Mouse (Mus musculus) liver, embryonic 14.5 days (tissue): ENCODE measurements around the gene Olfr211. TPM values are rescaled to one million over a fixed set of nuclear protein-coding genes. Genes with fewer than 3 reads are reported as not detected.
"Not testable (repeated sequence)": the region's sequence is repeated elsewhere in the genome, so short reads cannot be mapped to it uniquely, and the experiment has no call there.

Experiments used
- ATAC-seq: fragments of 200-750 bp; cut with Nextera tagmentation; 2 replicates; pipeline ENCODE4 v1.8.0; 2017; ENCODE audit warnings: moderate number of reproducible peaks, mild to moderate bottlenecking, moderate library complexity; ENCODE audit not compliant: insufficient read depth
- DNase-seq, 3 experiments: peaks; one replicate each; pipeline ENCODE4 v3.0.0-alpha.2; 2012 to 2013; ENCODE audit warnings: low read depth in 3 of 3, low spot score in 3 of 3
- H3K27ac ChIP-seq: fragments of 300-500 bp; sonication (generic); 2 replicates; pipeline ENCODE4 v1.5.1; 2014; ENCODE audit warnings: moderate library complexity, mild to moderate bottlenecking, control low read depth, inconsistent platforms
- H3K27me3 ChIP-seq: fragments of 300-500 bp; sonication (generic); 2 replicates; pipeline ENCODE4 v1.6.1; 2014; ENCODE audit warnings: mild to moderate bottlenecking, low read length, moderate library complexity; ENCODE audit not compliant: control insufficient read depth, insufficient read depth
- H3K36me3 ChIP-seq: fragments of 300-500 bp; sonication (generic); replicated peaks from 2 replicates; pipeline ENCODE4 v1.6.1; 2014; ENCODE audit warnings: low read depth; ENCODE audit not compliant: control insufficient read depth, insufficient read depth
- H3K4me1 ChIP-seq, 2 experiments: fragments of 200-500 bp in 1 of 2; fragments of 300-500 bp in 1 of 2; sonication (generic) in 1 of 2; replicated peaks; 2 replicates each; pipeline ENCODE4 v1.6.1; 2012 to 2014; ENCODE audit warnings: antibody characterized with exemption in 1 of 2, inconsistent platforms in 1 of 2, low read length in 1 of 2; ENCODE audit not compliant: control insufficient read depth in 2 of 2, insufficient read depth in 2 of 2
- H3K4me2 ChIP-seq: fragments of 300-500 bp; sonication (generic); 2 replicates; pipeline ENCODE4 v1.6.1; 2014; ENCODE audit warnings: low read depth, mild to moderate bottlenecking, control low read depth, moderate library complexity
- H3K4me3 ChIP-seq, 2 experiments: fragments of 200-500 bp in 1 of 2; fragments of 300-500 bp in 1 of 2; sonication (generic) in 1 of 2; 2 replicates each; pipeline ENCODE4 v1.5.1; 2012 to 2014; ENCODE audit warnings: low read depth in 2 of 2, low read length in 2 of 2, mild to moderate bottlenecking in 2 of 2, control low read depth in 1 of 2, inconsistent platforms in 1 of 2, moderate library complexity in 1 of 2; ENCODE audit not compliant: insufficient read depth in 1 of 2
- H3K9ac ChIP-seq: fragments of 300-500 bp; sonication (generic); replicated peaks from 2 replicates; pipeline ENCODE4 v1.6.1; 2014; ENCODE audit warnings: mild to moderate bottlenecking, control low read depth, moderate library complexity
- H3K9me3 ChIP-seq: fragments of 300-500 bp; sonication (generic); 2 replicates; pipeline ENCODE4 v1.6.1; 2016; ENCODE audit warnings: low read length, mixed read lengths; ENCODE audit not compliant: control insufficient read depth
- CTCF ChIP-seq: IDR thresholded peaks from 2 replicates; pipeline ENCODE4 v1.5.1; 2016; ENCODE audit warnings: antibody characterized with exemption, low read depth, control low read depth
- EP300 ChIP-seq: IDR thresholded peaks from 2 replicates; pipeline ENCODE4 v1.6.1; 2016; ENCODE audit warnings: antibody characterized with exemption, low read depth
- WGBS: fragments of 180-500 bp; shearing (Covaris S2); extraction: QIAGEN DNeasy Blood & Tissue Kit; methylation state at CpG from one replicate; pipeline ENCODE4 v1.1.7; 2014; ENCODE audit not compliant: insufficient replicate concordance; 5-methylcytosine and 5-hydroxymethylcytosine counted together
- polyA plus RNA-seq, 2 experiments: library from polyadenylated mRNA; depleted of rRNA in 1 of 2; stranded (reverse) in 1 of 2; unstranded in 1 of 2; fragments of >200 nt; fragmentation: Nextera tagmentation in 1 of 2; extraction: Ambion mirVana in 1 of 2; gene quantifications; 2 replicates each; pipeline versions ENCODE4 v1.2.1 to v1.2.3; 2012 to 2014

Olfr211 gene
- polyA plus RNA-seq, 2 experiments = not detected

- Histone ChIP-seq H3K27ac (no peak overlapping the region), H3K4me3 (no peak overlapping the region), H3K4me2 (no peak overlapping the region), H3K4me1 (no peaks in the 10 kb centered on the region), H3K36me3 (no peaks in the 10 kb centered on the region), H3K9ac (no peak overlapping the region), H3K27me3 (no peaks in the 10 kb centered on the region), H3K9me3 (no peaks in the 10 kb centered on the region)
- ATAC-seq (no peak), DNase-seq (no peak)
- 37% methylated on average over 1 of the region's 1 CpGs for WGBS
- TF ChIP-seq CTCF (no peak), EP300 (no peak)
These were observed 3.8 kb upstream of the Olfr211 start for GRCm38 (mm10) chr6:116485081-116485480.

DNA sequence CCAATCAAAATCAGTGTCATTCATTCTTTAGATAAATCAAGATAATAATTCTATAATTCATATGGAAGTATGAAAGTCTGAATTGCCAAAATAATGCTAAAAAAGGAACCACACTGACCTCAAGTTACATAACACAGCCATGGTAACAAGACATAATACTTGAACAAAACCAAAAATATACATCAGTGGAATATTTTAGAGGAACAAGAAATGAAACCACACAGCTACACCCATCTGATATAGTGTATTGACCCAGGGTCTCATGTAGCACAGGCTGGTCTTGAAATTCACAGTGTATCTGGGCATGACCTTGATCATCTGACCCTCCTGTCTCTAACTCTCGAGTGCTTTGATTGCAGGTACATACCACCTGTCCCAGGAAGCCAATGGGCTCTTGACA lies 2.1 kb upstream of the Olfr211 start:
- no peaks in the 10 kb centered on the region for H3K9me3 ChIP-seq
- no peaks in the 10 kb centered on the region for H3K27me3 ChIP-seq
- no peaks in the 10 kb centered on the region for H3K4me1 ChIP-seq
- no peak for ATAC-seq
- H3K4me3 ChIP-seq = no peak overlapping the region
- H3K36me3 ChIP-seq = no peaks in the 10 kb centered on the region
- 25% methylated on average over 1 of the region's 1 CpGs for WGBS
- TF ChIP-seq CTCF (no peak), EP300 (no peak)
- DNase-seq = no peak
- no peak overlapping the region for H3K27ac ChIP-seq
- no peak overlapping the region for H3K4me2 ChIP-seq
- H3K9ac ChIP-seq = no peak overlapping the region

DNA sequence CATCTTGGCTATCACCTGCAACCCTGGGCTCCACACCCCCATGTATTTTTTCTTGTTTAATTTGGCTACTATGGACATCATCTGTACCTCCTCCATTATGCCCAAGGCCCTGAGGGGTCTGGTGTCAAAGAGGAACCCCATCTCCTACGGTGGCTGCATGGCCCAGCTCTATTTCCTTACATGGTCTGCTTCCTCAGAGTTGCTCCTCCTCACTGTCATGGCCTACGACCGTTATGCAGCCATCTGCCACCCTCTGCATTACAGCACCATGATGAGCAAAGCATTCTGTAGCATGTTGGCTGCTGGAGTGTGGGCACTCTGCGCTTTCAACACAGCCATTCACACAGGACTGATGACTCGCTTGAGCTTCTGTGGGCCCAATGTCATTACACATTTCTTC lies 4.9 kb downstream of the Olfr211 start:
- ATAC-seq = no peak
- TF ChIP-seq EP300 (no peak), CTCF (no peak)

DNA sequence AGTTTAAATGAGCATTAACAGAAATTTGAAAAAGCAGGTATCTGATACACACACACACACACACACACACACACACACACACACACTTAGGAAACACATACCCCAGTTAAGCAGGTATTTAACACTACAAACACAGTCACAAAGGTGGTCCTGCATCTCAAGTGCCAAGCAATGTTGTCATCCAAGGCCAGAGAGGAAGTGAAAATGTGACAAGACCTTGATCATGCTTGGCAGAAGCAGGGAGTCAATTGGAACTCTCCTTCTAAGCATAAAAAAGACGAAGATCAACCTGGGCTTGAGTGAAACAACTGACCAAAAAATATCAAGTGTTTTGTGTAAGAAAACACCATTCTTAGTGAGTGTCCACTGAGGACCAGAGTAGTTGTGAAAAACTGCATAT lies 7.1 kb downstream of the Olfr211 start:
- TF ChIP-seq CTCF (no peak), EP300 (no peak)
- Histone ChIP-seq H3K27me3 (no peaks in the 10 kb centered on the region), H3K9ac (no peak overlapping the region), H3K36me3 (no peaks in the 10 kb centered on the region), H3K9me3 (no peaks in the 10 kb centered on the region), H3K4me2 (no peak overlapping the region), H3K27ac (no peak overlapping the region), H3K4me3 (no peak overlapping the region), H3K4me1 (no peaks in the 10 kb centered on the region)
- no peak for ATAC-seq
- DNase-seq = no peak
- 49% methylated on average over 1 of the region's 1 CpGs for WGBS

More for the DNA sequence above, 4.9 kb downstream of the Olfr211 start:
- H3K4me1 ChIP-seq = no peaks in the 10 kb centered on the region
- WGBS = 68% methylated on average over 5 of the region's 5 CpGs
- H3K9me3 ChIP-seq = no peaks in the 10 kb centered on the region
- H3K9ac ChIP-seq = no peak overlapping the region
- no peak overlapping the region for H3K4me3 ChIP-seq
- H3K4me2 ChIP-seq = no peak overlapping the region
- DNase-seq = no peak
- H3K27ac ChIP-seq = no peak overlapping the region
- no peaks in the 10 kb centered on the region for H3K36me3 ChIP-seq
- H3K27me3 ChIP-seq = no peaks in the 10 kb centered on the region

- not testable (repeated sequence) for H3K27ac ChIP-seq, H3K36me3 ChIP-seq, H3K27me3 ChIP-seq, H3K9me3 ChIP-seq, H3K4me3 ChIP-seq, H3K4me2 ChIP-seq, ATAC-seq, H3K4me1 ChIP-seq, H3K9ac ChIP-seq, DNase-seq
- WGBS = 71% methylated on average over 19 of the region's 20 CpGs
These were observed 17.6 kb downstream of the Olfr211 start, which contains the start of gene Olfr212 for GRCm38 (mm10) chr6:116506302-116507003. Gene Olfr212 (plus strand): TSS chr6:116506516.
